Mouse (Mus musculus) heart, postnatal 0 days (tissue): Measurements from ENCODE around the gene Gpsm2.

Experiments used
- CTCF ChIP-seq: IDR thresholded peaks from 2 replicates; pipeline ENCODE4 v1.5.1; 2016; ENCODE audit warnings: antibody characterized with exemption, control low read depth, low read depth
- EP300 ChIP-seq: IDR thresholded peaks from 2 replicates; pipeline ENCODE4 v1.6.1; 2016; ENCODE audit warnings: antibody characterized with exemption, low read depth

DNA sequence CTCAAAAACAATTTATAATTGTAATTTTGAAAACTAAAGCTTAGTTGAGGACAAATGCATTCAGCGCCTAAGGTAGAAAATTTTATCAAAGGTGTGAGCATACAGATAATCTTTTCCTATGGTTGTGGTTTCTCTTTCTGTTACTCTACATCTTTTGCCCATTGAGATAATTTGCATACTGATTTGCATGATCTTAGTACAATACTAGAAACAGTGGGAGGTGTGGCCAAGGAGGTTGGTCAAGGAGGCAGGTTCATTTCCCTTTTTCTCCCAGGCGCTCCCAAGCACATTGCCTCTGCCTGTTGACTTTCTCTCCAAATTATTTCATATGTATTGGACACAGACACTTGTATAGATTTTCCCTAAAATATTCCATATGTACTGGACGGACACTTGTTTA lies 15.7 kb upstream of the Gpsm2 start:
- TF ChIP-seq EP300, result no peak
- no peak for TF ChIP-seq CTCF
